In the genomic region with DNA sequence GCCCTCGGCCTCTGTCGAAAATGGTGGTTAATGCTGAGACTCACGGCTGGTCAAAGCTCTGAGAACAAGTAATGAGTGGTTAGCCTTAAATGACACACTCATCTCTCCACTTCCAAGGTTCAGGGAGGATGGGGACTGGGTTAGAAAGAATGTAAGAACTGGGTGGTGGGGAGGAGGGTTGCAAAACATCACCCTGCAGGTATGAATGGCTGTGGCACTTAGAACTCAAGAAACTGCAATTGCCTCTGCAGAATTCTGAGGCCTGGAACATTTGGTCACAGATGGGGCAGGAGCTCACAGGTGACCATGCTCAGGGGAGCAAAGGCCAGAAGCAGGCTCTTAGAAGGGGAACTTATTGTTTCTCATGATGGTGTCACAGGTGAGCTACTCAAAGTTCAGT, we compare ENCODE assay signal across 40 mouse cellular contexts. TPM values are rescaled to one million over a fixed set of nuclear protein-coding genes. Genes with fewer than 3 reads are reported as not detected.
"Had no signal": no experiment of that assay in that cellular context is flagged by ENCODE, and none has a peak within 500 bp of the region (broad histone marks: within the 10 kb centered on the region; RNA-seq: fewer than 3 reads in every experiment).

No protein-coding gene starts in this region.

- H3K9me3 ChIP-seq: forebrain, embryonic 12.5 days; forebrain, embryonic 15.5 days had no signal

- H3K9ac ChIP-seq: embryonic facial prominence, embryonic 12.5 days; embryonic facial prominence, embryonic 13.5 days; embryonic facial prominence, embryonic 15.5 days; forebrain, embryonic 12.5 days; forebrain, embryonic 13.5 days; forebrain, embryonic 15.5 days; forebrain, postnatal 0 days had no signal

- H3K4me3 ChIP-seq: embryonic facial prominence, embryonic 10.5 days; embryonic facial prominence, embryonic 12.5 days; embryonic facial prominence, embryonic 13.5 days; embryonic facial prominence, embryonic 15.5 days; erythroblast, embryonic 14.5 days; forebrain, embryonic 10.5 days; forebrain, embryonic 12.5 days; forebrain, embryonic 13.5 days; forebrain, embryonic 15.5 days; gastrocnemius, adult 2 months; heart, adult 2 months had no signal

- DNase-seq: cerebellum, adult 2 months; cerebellum, adult 8-10 months; cerebellum, adult 9-10 months; cerebellum, adult 9-11 months; cerebellum, postnatal 10 days; cerebellum, postnatal 14 days; cerebellum, postnatal 25 days; cerebellum, postnatal 36 days; embryo, embryonic 11 days; forebrain, postnatal 0 days; gastrocnemius, adult 2 months; gastrocnemius, postnatal 10 days; gastrocnemius, postnatal 14 days; gastrocnemius, postnatal 25 days; gastrocnemius, postnatal 36 days; heart, adult 18-20 months; heart, adult 2 months had no signal

- H3K4me2 ChIP-seq: embryonic facial prominence, embryonic 12.5 days; embryonic facial prominence, embryonic 13.5 days; embryonic facial prominence, embryonic 15.5 days; forebrain, embryonic 12.5 days; forebrain, embryonic 13.5 days; forebrain, embryonic 15.5 days had no signal

- H3K4me1 ChIP-seq: embryonic facial prominence, embryonic 10.5 days; embryonic facial prominence, embryonic 12.5 days; embryonic facial prominence, embryonic 13.5 days; embryonic facial prominence, embryonic 15.5 days; forebrain, embryonic 10.5 days; forebrain, embryonic 12.5 days; forebrain, embryonic 13.5 days; forebrain, embryonic 15.5 days had no signal

- H3K27me3 ChIP-seq: embryonic facial prominence, embryonic 12.5 days; embryonic facial prominence, embryonic 13.5 days; embryonic facial prominence, embryonic 15.5 days; forebrain, embryonic 12.5 days; forebrain, embryonic 13.5 days; forebrain, embryonic 15.5 days had no signal

- ATAC-seq: forebrain, embryonic 13.5 days; forebrain, embryonic 14.5 days; forebrain, embryonic 15.5 days; forebrain, embryonic 16.5 days; forebrain, postnatal 0 days had no signal

- H3K27ac ChIP-seq: embryonic facial prominence, embryonic 10.5 days; embryonic facial prominence, embryonic 12.5 days; embryonic facial prominence, embryonic 13.5 days; embryonic facial prominence, embryonic 15.5 days; forebrain, embryonic 10.5 days; forebrain, embryonic 12.5 days; forebrain, embryonic 13.5 days; forebrain, embryonic 15.5 days; gastrocnemius, adult 2 months; heart, adult 2 months had no signal

- H3K36me3 ChIP-seq: embryonic facial prominence, embryonic 12.5 days; forebrain, embryonic 10.5 days; forebrain, embryonic 12.5 days; forebrain, embryonic 15.5 days had no signal

RNA-seq across cellular contexts. Expression of gene Gm10974, which starts 7.2 kb away (rescaled TPM):
- total RNA-seq: common myeloid progenitor, adult 5-6 weeks; forebrain, postnatal 0 days; gastrocnemius, adult 18-20 months; gastrocnemius, adult 2 months; gastrocnemius, adult 8-10 months; gastrocnemius, postnatal 10 days; gastrocnemius, postnatal 14 days; gastrocnemius, postnatal 25 days; gastrocnemius, postnatal 36 days; gastrocnemius, postnatal 4 days; granulocyte monocyte progenitor cell, adult 5-6 weeks; heart, adult 18-20 months; heart, adult 2 months; heart, adult 8-10 months had no signal
- polyA plus RNA-seq: cerebellum, adult 2 months; cortical plate, adult 2 months; embryonic facial prominence, embryonic 10.5 days; embryonic facial prominence, embryonic 11.5 days; embryonic facial prominence, embryonic 12.5 days; embryonic facial prominence, embryonic 13.5 days; embryonic facial prominence, embryonic 14.5 days; embryonic facial prominence, embryonic 15.5 days; erythroblast, embryonic 14.5 days; forebrain, embryonic 10.5 days; forebrain, embryonic 11.5 days; forebrain, embryonic 12.5 days; forebrain, embryonic 13.5 days; forebrain, embryonic 14.5 days; forebrain, embryonic 15.5 days; forebrain, embryonic 16.5 days; forebrain, postnatal 0 days; frontal cortex, adult 2 months; gonadal fat pad, adult 2 months; heart, adult 2 months had no signal
